Mouse (Mus musculus): ENCODE results near the gene H13. TPM values are rescaled to one million over a fixed set of nuclear protein-coding genes. Genes with fewer than 3 reads are reported as not detected.
"Not testable (repeated sequence)": the region's sequence is repeated elsewhere in the genome, so short reads cannot be mapped to it uniquely, and the experiment has no call there.

Gene H13
- polyA plus RNA-seq, 1 experiment from 2014 or later, result 131 TPM

DNA sequence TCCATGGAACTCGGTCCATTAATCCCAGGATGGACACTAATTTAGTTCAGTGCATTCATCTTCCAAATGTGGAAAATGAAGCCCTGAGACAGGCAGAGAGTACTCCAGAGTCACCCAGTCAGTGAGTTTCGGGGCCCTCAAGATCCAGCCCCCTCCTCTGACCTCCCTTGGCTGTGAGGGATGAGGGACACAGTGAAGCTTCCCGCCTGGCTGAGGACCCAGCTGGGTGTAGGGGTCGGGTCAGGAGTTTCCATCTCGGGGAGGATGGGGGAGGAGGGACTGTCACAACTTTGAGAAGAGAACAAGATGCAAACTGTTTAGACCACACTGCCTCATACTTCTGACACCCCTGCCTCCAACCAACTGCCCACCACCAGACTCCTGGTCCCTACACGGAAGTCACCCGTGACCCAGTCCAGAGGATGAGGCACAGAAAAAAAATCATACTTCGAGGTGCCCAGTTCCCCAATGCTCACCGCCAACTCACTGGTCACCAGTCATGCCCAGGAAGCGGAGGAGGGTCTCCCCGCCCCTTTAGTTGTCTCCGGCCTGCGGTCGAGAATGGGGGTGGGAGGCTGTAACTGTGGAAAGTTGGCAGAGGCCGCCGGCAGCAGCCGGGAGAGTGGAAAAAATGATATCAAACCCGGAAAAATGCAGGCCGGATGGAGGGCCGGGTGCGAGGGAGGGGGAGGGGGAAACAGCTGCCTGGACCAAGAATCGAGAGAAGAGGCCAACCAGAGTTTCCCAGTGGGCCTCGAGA is 32.8 kb upstream of the H13 start:
- Histone ChIP-seq H3K4me1 (peaks cover 14% of the 10 kb centered on the region), H3K4me3 (no peak overlapping the region), H3K27me3 (0 out of 2 replicates have a peak, but pooled peaks cover 4% of the 10 kb centered on the region), H3K36me3 (ENCODE audit: poor library complexity, severe bottlenecking) (no peaks in the 10 kb centered on the region), H3K9ac (no peak overlapping the region), H3K27ac (no peak overlapping the region), H3K9me3 (replicated peaks) (no peaks in the 10 kb centered on the region), H3K4me2 (no peak overlapping the region)
- ATAC-seq, result no peak
- 80% methylated on average over 23 of the region's 23 CpGs for WGBS

DNA sequence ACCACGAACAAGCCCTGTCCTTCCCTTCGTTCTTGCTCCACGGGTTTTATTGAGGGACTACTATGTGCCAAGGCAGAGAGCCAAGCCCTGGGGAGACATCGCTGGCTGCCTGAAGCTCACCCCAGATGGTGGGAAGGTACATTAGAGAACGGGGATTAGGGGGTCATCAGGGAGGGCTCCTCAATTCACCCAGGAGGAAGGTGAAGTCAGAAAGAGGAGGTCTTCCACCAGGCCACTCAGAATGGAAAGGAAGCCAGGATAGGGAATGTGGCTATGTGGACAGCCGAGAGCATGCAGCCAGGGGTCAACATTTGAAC is 32.3 kb upstream of the H13 start:
- Histone ChIP-seq H3K4me2 (no peak overlapping the region), H3K9ac (no peak overlapping the region), H3K4me1 (peaks cover 14% of the 10 kb centered on the region), H3K9me3 (replicated peaks) (no peaks in the 10 kb centered on the region), H3K36me3 (ENCODE audit: poor library complexity, severe bottlenecking) (no peaks in the 10 kb centered on the region), H3K27ac (no peak overlapping the region), H3K27me3 (0 out of 2 replicates have a peak, but pooled peaks cover 4% of the 10 kb centered on the region), H3K4me3 (no peak overlapping the region)
- no peak for ATAC-seq
- 92% methylated on average over 6 of the region's 6 CpGs for WGBS

DNA sequence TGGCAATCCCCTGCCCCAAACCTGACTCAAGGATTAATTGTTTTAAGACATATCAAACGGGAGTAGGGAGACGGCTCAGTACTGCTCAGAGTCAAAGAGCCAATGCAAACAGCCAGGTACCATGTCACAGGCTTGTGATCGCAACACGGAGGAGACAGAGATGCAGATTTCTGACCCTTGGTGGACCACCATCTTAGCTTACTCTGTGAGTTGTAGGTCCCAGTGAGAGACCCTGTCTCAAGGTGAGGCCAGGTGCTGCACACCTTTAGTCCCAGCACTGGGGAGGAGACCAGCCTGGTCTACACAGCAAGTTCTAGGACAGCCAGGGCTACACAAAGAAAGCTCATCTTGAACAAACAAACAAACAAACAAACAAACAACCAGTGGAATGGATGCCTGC is 31.9 kb upstream of the H13 start:
- Histone ChIP-seq H3K4me3 (no peak overlapping the region), H3K9ac (no peak overlapping the region), H3K9me3 (replicated peaks) (no peaks in the 10 kb centered on the region), H3K36me3 (ENCODE audit: poor library complexity, severe bottlenecking) (no peaks in the 10 kb centered on the region), H3K27me3 (0 out of 2 replicates have a peak, but pooled peaks cover 4% of the 10 kb centered on the region), H3K27ac (no peak overlapping the region), H3K4me2 (no peak overlapping the region), H3K4me1 (peaks cover 14% of the 10 kb centered on the region)
- 91% methylated on average over 4 of the region's 4 CpGs for WGBS
- ATAC-seq, result no peak

DNA sequence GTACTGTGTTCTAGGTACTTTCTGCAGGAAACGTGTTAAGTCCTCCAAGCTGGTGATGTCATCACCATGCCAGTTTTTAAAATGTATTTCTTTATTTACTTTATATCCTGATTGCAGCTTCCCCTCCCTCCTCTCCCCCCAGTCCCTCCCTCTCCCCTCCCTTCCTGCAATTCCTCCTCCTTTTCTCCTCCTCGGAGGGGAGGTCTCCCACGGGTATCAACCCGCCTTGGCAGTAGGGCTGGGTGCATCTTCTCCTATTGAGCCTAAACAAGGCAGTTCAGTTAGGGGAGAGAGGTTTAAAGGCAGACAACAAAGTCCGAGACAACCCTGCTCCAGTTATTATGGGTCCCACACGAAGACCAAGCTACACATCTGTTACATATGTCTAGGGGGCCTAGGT is 30.4 kb upstream of the H13 start:
- Histone ChIP-seq H3K36me3 (ENCODE audit: poor library complexity, severe bottlenecking) (no peaks in the 10 kb centered on the region), H3K27ac (no peak overlapping the region), H3K9me3 (replicated peaks) (no peaks in the 10 kb centered on the region), H3K4me3 (no peak overlapping the region), H3K4me1 (peaks cover 10% of the 10 kb centered on the region), H3K27me3 (no peaks in the 10 kb centered on the region), H3K9ac (no peak overlapping the region), H3K4me2 (no peak overlapping the region)
- 69% methylated on average over 6 of the region's 6 CpGs for WGBS
- ATAC-seq, result no peak

DNA sequence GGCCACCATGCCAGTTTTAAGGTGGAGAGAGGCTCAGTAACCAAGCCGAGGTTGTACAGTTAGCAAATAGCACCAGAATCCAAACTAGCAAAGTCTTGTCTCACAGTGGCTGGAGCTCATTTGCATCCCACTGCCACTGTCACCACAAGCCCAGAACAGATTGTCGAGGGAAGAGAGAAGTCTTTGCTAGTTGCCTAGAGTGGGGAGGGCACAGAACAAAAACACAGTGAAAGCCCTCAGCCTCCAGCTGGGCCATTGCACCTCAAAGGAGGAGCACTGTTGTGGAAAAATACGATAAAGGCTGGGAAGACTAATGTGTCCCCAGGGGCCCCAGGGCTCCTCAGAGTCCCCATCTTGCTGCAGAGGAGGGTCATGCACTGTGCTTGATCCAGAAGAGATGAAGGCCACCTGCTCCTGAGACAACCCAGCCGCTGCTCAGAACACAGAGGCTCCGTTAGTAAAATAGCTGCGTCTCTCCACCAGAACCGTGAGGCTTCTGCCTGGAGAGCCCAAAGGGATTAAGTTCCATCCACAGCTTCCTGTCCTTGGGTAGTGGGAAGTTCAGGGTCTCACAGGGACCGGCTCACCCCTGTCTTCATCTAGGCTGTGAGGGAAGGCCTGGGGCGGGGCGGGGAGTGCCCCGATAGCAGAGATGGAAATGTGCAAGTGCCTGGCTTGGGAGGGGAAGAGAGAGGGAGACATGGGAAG is 29.7 kb upstream of the H13 start:
- no peak overlapping the region for H3K9ac ChIP-seq
- 19% methylated on average over 11 of the region's 11 CpGs for WGBS
- no peak overlapping the region for H3K27ac ChIP-seq
- no peaks in the 10 kb centered on the region for H3K9me3 ChIP-seq (replicated peaks)
- H3K27me3 ChIP-seq, result no peaks in the 10 kb centered on the region
- H3K4me3 ChIP-seq, result no peak overlapping the region
- ATAC-seq, result no peak
- H3K36me3 ChIP-seq (ENCODE audit: poor library complexity, severe bottlenecking), result no peaks in the 10 kb centered on the region
- H3K4me2 ChIP-seq, result 0 out of 2 replicates have a peak overlapping the region, but pooled peaks have one; percentile 1
- peaks cover 10% of the 10 kb centered on the region for H3K4me1 ChIP-seq

DNA sequence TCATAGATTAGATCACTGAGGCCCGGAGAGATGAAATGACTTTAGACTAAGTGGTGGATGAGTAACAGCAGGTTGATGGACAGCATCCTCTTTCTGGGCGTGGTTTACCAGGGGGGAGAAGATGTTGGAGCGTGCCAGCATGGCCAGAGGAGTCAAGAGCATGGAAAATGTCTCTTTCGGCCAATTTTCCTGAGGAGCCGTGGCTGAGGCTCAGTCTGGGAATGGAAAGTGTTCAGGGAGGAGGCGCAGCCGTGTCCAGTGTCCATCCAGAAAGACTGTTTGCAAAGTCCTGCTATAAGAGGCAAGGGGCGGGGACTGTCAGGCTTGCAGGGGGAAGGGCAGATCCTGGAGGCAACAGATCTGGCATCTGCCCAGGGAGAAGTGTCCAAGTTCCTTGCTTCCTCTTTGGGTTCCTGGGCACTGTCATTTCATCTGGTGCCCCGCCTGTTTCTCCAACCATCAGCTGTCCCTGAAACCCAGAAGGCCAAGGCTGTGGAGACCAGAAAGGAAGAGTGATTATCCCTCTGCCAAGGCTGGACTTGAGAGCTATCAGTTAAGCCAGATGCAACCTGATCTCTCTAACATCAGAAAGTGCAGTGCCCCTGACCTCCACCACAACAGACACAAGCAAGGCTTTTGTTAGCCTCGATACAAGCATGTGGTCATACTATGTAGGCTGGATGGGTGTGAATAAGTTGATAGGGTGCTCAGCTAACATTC is 16.2 kb upstream of the H13 start:
- Histone ChIP-seq H3K4me3 (no peak overlapping the region), H3K36me3 (ENCODE audit: poor library complexity, severe bottlenecking) (no peaks in the 10 kb centered on the region), H3K4me2 (no peak overlapping the region), H3K27ac (0 out of 2 replicates have a peak overlapping the region, but pooled peaks have one; percentile 35), H3K4me1 (peaks cover 16% of the 10 kb centered on the region; the same call in 1 of the 2 replicates), H3K9me3 (replicated peaks) (no peaks in the 10 kb centered on the region), H3K9ac (no peak overlapping the region), H3K27me3 (no peaks in the 10 kb centered on the region)
- no peak for ATAC-seq
- WGBS, result 77% methylated on average over 10 of the region's 10 CpGs

DNA sequence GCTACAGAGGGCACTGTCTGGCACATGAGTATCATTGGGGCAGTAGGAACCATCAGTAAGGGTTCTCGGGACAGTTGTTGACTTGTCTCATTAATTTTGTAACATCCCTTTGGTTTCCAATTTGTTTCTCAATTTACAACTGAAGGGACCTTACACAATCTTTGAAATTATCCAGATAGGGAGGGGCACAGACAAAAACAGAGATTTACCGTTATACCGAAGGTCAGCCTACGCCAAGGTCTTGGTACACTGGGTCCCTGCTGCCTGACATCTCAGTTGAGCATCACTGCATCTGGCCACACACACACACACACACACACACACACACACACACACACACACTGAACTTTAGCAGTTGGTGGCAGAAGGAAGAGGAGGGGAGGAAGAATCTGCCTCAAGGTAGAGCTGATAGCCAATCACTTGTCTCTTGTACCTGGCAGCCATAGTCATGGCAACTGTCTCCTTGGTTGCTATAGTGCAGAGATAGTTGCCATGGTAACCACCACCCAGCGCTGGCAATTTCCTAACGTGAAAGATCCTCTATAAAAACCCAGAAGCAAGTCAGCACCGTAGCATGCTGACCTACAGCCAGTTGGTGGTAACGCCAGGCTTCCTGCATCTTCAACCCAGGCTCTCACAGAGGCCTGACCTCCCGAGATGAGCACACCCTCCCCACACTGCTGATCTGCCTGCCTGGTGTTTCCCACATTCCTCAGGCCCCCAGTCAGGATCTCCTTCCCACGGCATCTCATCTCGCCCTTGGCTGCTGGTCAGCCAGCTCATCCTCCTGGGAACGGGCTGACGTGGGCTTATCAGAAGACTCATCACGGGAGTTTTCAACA is 15.2 kb upstream of the H13 start:
- peak; percentile 96 for ATAC-seq
- Histone ChIP-seq H3K4me2 (peak overlapping the region; percentile 42), H3K27ac (peak overlapping the region; percentile 81)

DNA sequence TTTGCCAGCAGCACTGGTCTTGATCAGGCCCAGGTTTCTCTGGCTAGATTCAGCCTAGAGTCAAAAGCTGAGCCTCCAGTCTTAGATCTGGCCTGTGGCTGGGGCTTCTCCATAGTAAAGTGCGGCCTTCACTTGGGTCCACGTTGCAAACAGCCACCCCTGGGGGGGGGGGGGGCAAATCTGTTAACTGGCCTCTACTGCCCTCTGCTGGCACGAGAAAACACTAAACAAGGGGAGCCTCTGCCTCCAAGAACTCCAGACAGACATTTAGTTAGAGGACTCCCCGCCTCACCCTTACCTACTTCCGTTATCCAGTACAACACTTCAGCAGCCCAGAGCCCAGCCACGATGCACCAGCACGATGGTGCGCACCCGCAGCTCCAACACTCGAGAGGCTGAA is 11.9 kb upstream of the H13 start:
- WGBS, result 53% methylated on average over 10 of the region's 10 CpGs

More for the DNA sequence above, 15.2 kb upstream of the H13 start:
- no peaks in the 10 kb centered on the region for H3K36me3 ChIP-seq (ENCODE audit: poor library complexity, severe bottlenecking)
- H3K4me1 ChIP-seq, result peaks cover 16% of the 10 kb centered on the region; the same call in 1 of the 2 replicates
- WGBS, result 54% methylated on average over 14 of the region's 14 CpGs
- no peaks in the 10 kb centered on the region for H3K9me3 ChIP-seq (replicated peaks)
- H3K27me3 ChIP-seq, result no peaks in the 10 kb centered on the region
- H3K4me3 ChIP-seq, result no peak overlapping the region
- H3K9ac ChIP-seq, result 0 out of 2 replicates have a peak overlapping the region, but pooled peaks have one; percentile 18

DNA sequence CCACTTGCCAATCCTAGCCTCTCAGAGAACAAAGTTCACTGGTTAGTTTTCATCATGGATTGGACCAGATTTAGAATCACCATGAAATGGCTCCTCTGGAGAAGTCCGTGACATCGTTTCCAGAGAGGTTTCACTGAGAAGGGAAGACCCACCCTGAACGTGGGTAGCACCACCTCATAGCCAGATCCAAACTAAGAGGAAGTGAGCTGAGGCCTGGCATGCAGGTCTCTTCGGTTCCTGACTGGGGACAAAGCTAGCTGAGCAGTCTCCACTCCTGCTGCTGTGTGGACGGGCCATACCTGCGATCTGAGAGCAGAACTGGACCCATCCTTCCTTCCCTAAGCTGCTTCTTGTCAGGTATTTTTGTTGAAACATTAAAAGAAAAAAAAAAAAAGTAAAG is 8.1 kb upstream of the H13 start:
- no peak overlapping the region for H3K4me3 ChIP-seq
- no peaks in the 10 kb centered on the region for H3K27me3 ChIP-seq
- H3K27ac ChIP-seq, result no peak overlapping the region
- no peak overlapping the region for H3K4me2 ChIP-seq
- WGBS, result 83% methylated on average over 6 of the region's 6 CpGs
- no peaks in the 10 kb centered on the region for H3K4me1 ChIP-seq
- no peaks in the 10 kb centered on the region for H3K9me3 ChIP-seq (replicated peaks)
- H3K36me3 ChIP-seq (ENCODE audit: poor library complexity, severe bottlenecking), result no peaks in the 10 kb centered on the region
- no peak for ATAC-seq
- H3K9ac ChIP-seq, result no peak overlapping the region

More for the DNA sequence above, 11.9 kb upstream of the H13 start:
- Histone ChIP-seq H3K36me3 (ENCODE audit: poor library complexity, severe bottlenecking) (no peaks in the 10 kb centered on the region), H3K9ac (no peak overlapping the region), H3K4me2 (no peak overlapping the region), H3K9me3 (replicated peaks) (no peaks in the 10 kb centered on the region), H3K27me3 (no peaks in the 10 kb centered on the region), H3K27ac (no peak overlapping the region), H3K4me1 (peaks cover 16% of the 10 kb centered on the region; the same call in 1 of the 2 replicates), H3K4me3 (no peak overlapping the region)
- ATAC-seq, result no peak

DNA sequence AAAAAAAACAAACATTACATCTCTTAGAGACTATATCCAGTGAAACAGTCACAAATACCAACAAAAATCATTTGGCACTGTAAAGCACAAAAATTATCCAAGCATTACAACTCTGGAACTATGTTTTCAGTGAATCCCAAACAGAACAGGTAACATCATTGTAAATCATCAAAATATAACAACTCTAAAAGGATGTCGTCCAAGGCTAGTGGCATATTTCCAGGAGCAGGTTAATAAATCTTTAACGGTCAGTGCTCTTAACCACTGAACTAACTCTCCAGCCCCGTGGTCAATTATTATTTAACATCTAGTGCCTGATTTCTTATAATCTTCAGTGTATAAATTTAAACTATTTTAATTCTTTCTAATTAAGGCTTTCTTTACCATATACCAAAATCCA is 3.1 kb upstream of the H13 start:
- not testable (repeated sequence) for H3K9me3 ChIP-seq (replicated peaks); H3K27me3 ChIP-seq; ATAC-seq; H3K27ac ChIP-seq; H3K9ac ChIP-seq; H3K4me3 ChIP-seq; H3K36me3 ChIP-seq (ENCODE audit: poor library complexity, severe bottlenecking); H3K4me2 ChIP-seq
- H3K4me1 ChIP-seq, result peaks cover 13% of the 10 kb centered on the region
- WGBS, result 79% methylated on average over 3 of the region's 3 CpGs

DNA sequence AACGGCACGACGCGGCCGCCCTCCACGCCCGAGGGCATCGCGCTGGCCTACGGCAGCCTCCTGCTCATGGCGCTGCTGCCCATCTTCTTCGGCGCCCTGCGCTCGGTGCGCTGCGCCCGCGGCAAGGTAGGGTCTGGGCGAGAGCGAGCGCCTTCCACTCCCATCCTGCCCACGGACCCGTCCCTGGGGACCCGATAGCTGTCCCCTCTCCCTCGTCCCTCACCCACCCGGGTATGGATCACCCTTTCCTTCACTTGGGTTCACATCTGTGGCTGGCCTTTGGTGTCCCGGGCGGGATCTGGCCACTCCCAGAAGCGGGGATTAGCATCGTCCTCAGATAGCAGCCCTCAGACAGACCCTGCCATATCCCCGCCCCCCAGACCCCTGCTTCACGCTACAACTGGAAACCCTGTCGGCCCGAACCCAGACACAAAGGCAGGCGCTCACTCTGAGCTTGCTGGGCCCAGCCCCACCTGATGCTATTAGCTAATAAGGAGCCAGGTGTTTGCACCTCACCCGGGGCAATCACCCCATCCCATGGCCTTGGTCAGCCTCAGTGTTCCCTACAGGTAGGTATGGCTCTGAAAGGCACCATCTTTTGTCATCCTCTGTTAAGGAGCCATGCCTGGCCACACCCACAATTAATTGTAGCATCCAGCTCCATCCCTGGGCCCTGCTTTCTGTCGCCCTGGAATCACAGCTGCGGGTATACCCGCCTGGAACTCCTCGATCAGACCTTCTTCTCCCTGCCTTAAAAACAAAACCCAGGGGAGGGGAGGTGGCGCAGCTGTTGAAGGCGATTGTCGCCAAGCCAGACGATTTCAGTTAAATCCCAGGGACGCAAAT is 601 bp downstream of the H13 start:
- peak; percentile 79 for ATAC-seq
- Histone ChIP-seq H3K27ac (peak overlapping the region; percentile 96), H3K9ac (peak overlapping the region; percentile 98), H3K4me1 (peaks cover 45% of the 10 kb centered on the region), H3K36me3 (ENCODE audit: poor library complexity, severe bottlenecking) (peaks cover 23% of the 10 kb centered on the region), H3K9me3 (replicated peaks) (no peaks in the 10 kb centered on the region), H3K4me3 (peak overlapping the region; percentile 99), H3K27me3 (no peaks in the 10 kb centered on the region), H3K4me2 (peak overlapping the region; percentile 90)
- under 1% methylated on average over 46 of the region's 46 CpGs for WGBS

All from forebrain, embryonic 13.5 days (tissue).